Mouse (Mus musculus) erythroblast, embryonic 14.5 days (primary cell): ENCODE data around the gene Stk10. TPM values are rescaled to one million over a fixed set of nuclear protein-coding genes. Genes with fewer than 3 reads are reported as not detected.

Experiments
- H3K27me3 ChIP-seq: 2 replicates; pipeline ENCODE4 v1.6.1; 2012; ENCODE audit warnings: inconsistent platforms; ENCODE audit not compliant: control insufficient read depth
- H3K36me3 ChIP-seq: 2 replicates; pipeline ENCODE4 v1.6.1; 2012; ENCODE audit warnings: mild to moderate bottlenecking, inconsistent platforms; ENCODE audit not compliant: control insufficient read depth
- H3K4me1 ChIP-seq: 2 replicates; pipeline ENCODE4 v1.6.1; 2012; ENCODE audit warnings: inconsistent platforms; ENCODE audit not compliant: control insufficient read depth
- H3K4me3 ChIP-seq: replicated peaks from 2 replicates; pipeline ENCODE3; 2012; ENCODE audit warnings: moderate library complexity, mild to moderate bottlenecking, inconsistent platforms
- H3K9me3 ChIP-seq: 2 replicates; pipeline ENCODE4 v1.6.1; 2012; ENCODE audit warnings: low read length, inconsistent platforms, mixed read lengths; ENCODE audit not compliant: control insufficient read depth
- GATA1 ChIP-seq: IDR thresholded peaks from 2 replicates; pipeline ENCODE4 v1.6.1; 2012; ENCODE audit warnings: low read length, inconsistent platforms, mixed read lengths
- TAL1 ChIP-seq: IDR thresholded peaks from 3 replicates; pipeline ENCODE4 v1.6.1; 2012; ENCODE audit warnings: low read length, inconsistent platforms, mixed read lengths
- polyA plus RNA-seq: library from polyadenylated mRNA; stranded (reverse); fragments of >175 nt; gene quantifications from 2 replicates; pipeline ENCODE4 v1.2.3, GENCODE M21; 2012

Stk10 gene
- polyA plus RNA-seq, 1 experiment, result 3.8 TPM

DNA sequence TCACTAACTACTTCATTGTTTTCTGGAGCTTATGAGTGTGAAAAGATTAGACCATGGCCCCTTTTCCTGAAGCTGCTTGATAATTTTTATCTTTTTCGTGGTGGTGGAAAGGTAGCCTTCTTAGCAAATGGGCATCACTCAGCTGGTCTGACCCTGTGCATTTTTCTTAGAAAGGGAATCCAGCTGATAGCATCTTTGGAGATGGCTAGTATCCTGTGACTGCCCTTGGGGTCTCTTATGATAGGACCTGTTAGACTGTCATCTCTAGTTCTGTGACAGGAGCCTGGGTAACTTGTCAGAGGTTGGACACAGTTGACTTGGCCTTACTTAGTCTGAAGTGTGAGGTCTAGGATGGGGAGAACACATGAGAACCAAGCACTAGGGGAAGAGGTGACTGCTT is 13.8 kb upstream of the Stk10 start:
- no peaks in the 10 kb centered on the region for H3K27me3 ChIP-seq
- H3K4me3 ChIP-seq, result no peak overlapping the region
- H3K36me3 ChIP-seq, result peaks cover 14% of the 10 kb centered on the region
- H3K9me3 ChIP-seq, result no peaks in the 10 kb centered on the region
- peaks cover 14% of the 10 kb centered on the region for H3K4me1 ChIP-seq
- TF ChIP-seq TAL1 (no peak), GATA1 (no peak)

GRCm38 (mm10) chr11:32521246-32521645 is 11.9 kb upstream of the Stk10 start:
- H3K27me3 ChIP-seq, result no peaks in the 10 kb centered on the region
- peaks cover 14% of the 10 kb centered on the region for H3K4me1 ChIP-seq
- no peaks in the 10 kb centered on the region for H3K9me3 ChIP-seq
- no peak overlapping the region for H3K4me3 ChIP-seq
- peaks cover 9% of the 10 kb centered on the region for H3K36me3 ChIP-seq
- TF ChIP-seq GATA1 (no peak), TAL1 (no peak)

GRCm38 (mm10) chr11:32524122-32524920 is 8.8 kb upstream of the Stk10 start:
- H3K9me3 ChIP-seq, result no peaks in the 10 kb centered on the region
- no peaks in the 10 kb centered on the region for H3K27me3 ChIP-seq
- peaks cover 2% of the 10 kb centered on the region; the same call in 1 of the 2 replicates for H3K36me3 ChIP-seq
- H3K4me1 ChIP-seq, result peaks cover 5% of the 10 kb centered on the region
- no peak overlapping the region for H3K4me3 ChIP-seq
- no peak for TF ChIP-seq TAL1

- H3K27me3 ChIP-seq, result peaks cover 5% of the 10 kb centered on the region; the same call in 1 of the 2 replicates
- H3K4me1 ChIP-seq, result peaks cover 21% of the 10 kb centered on the region
- H3K9me3 ChIP-seq, result no peaks in the 10 kb centered on the region
- TF ChIP-seq GATA1 (no peak), TAL1 (no peak)
- H3K36me3 ChIP-seq, result no peaks in the 10 kb centered on the region; the same call in 1 of the 2 replicates
- H3K4me3 ChIP-seq, result no peak overlapping the region
These were observed 6.1 kb upstream of the Stk10 start for GRCm38 (mm10) chr11:32527006-32527405.

- Histone ChIP-seq H3K27me3 (peaks cover 9% of the 10 kb centered on the region; the same call in 1 of the 2 replicates), H3K4me3 (no peak overlapping the region), H3K36me3 (peaks cover 4% of the 10 kb centered on the region), H3K9me3 (no peaks in the 10 kb centered on the region), H3K4me1 (peaks cover 48% of the 10 kb centered on the region)
- no peak for TF ChIP-seq TAL1
- no peak for TF ChIP-seq GATA1
These were observed 3.0 kb upstream of the Stk10 start for GRCm38 (mm10) chr11:32530151-32530550.

DNA sequence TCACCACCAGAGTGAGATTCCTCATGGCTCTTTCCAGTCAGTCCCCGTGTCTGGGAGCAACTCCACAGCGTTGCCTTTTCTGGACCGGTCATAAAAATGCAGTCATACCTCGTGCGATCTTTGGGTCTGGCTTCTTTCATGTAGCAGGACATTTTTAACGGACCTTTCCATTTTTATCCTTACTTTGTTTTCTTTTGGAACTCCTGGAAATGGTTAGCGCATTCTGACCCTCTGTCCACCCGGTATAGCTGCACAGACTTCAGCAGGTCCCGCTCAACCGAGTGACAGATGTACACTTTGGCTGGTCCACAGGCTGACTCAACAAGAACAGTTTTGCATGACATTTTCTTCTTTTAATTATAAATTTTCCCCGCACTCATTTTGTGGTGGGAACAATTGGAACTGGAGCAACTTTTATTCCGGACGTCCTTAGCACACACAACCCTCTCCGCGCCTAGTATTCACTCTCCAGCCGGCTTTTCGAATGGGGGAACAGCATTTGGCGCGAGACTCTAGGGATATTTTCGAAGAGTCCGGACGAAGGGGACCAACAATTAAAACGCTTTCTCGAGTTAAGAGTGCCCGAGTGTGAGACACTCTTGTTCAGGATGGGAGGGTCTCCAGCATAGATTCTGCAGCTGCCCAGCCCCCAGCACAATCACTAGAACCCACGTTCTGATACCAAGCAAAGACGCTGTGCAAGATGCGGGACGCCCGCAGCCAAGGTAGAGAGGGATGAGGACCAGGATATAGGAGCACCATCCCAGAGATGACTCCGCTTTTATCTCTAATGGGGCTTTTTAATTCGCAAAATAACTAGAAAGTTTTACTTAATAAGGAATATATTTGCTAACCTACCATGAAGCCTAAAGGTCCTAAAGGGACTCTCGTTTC is 987 bp upstream of the Stk10 start, which contains the start of gene Efcab9:
TSS of gene Efcab9 (minus strand) at position 211 of the 894 bp plus-strand sequence.
- H3K9me3 ChIP-seq, result no peaks in the 10 kb centered on the region
- H3K4me1 ChIP-seq, result peaks cover 68% of the 10 kb centered on the region

DNA sequence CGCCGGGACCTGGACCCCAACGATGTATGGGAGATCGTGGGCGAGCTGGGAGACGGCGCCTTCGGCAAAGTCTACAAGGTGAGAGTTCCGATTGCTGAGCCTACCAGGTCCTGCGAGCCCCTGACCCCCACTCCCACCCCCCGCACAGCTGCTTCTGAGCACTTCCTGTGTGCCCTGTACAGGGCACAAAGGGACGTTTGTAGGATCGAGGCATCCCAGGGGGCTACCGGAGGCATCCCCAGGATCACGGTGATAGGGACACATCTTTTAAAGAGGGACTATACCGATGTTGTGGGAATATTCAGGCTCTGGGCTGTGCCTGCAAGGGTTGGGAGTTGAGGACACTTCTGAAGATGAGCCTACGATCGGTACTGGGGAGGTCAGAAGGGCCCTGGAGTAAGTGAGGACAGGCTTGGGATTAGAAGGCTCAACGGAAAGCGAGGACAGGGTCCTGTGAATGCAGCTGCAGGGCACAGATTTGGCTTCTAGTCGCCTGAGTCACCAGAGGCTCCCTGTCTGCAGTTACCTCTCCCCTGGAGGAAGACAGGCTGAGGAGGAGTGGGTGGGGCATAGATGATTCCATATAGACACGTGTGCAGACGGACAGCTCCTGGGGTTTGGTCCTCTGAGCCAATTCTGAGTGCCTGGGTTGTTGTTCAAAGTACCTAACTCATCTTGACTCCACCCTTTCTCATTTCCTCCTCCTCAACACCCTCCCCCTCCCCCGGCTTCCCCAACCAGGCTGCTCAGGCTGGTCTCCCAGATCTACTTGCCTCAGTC is 567 bp downstream of the Stk10 start:
- TF ChIP-seq GATA1 (no peak), TAL1 (0 out of 3 replicates have a peak, but pooled peaks have one; percentile 14)
- Histone ChIP-seq H3K4me3 (peak overlapping the region; percentile 92), H3K4me1 (peaks cover 80% of the 10 kb centered on the region), H3K9me3 (no peaks in the 10 kb centered on the region), H3K27me3 (peaks cover 9% of the 10 kb centered on the region; the same call in 1 of the 2 replicates), H3K36me3 (peaks cover 34% of the 10 kb centered on the region)

More for the DNA sequence above, 987 bp upstream of the Stk10 start, which contains the start of gene Efcab9:
- H3K4me3 ChIP-seq, result peak within 1 kb of the TSS; percentile 92
- TF ChIP-seq GATA1 (no peak), TAL1 (no peak)
- H3K36me3 ChIP-seq, result peaks cover 24% of the 10 kb centered on the region
- peaks cover 9% of the 10 kb centered on the region; the same call in 1 of the 2 replicates for H3K27me3 ChIP-seq

- peaks cover 89% of the 10 kb centered on the region for H3K4me1 ChIP-seq
- H3K9me3 ChIP-seq, result no peaks in the 10 kb centered on the region
- peak overlapping the region; percentile 92 for H3K4me3 ChIP-seq
- TF ChIP-seq TAL1, result no peak
- no peak for TF ChIP-seq GATA1
- peaks cover 9% of the 10 kb centered on the region; the same call in 1 of the 2 replicates for H3K27me3 ChIP-seq
- peaks cover 43% of the 10 kb centered on the region for H3K36me3 ChIP-seq
These were observed 1.5 kb downstream of the Stk10 start for GRCm38 (mm10) chr11:32534453-32535075.
